Mouse (Mus musculus): ENCODE measurements at regions not wholly inside any gene's neighbourhood (a gene's known extent, or its start where the extent isn't known, plus 50 kb on each side); places are given as distances from the start of the nearest gene placed in this dataset.
A peak's percentile ranks its signal among the peaks of the same experiment; 100 is the strongest.

- no peak overlapping the region for H3K9ac ChIP-seq (ENCODE audit: insufficient read depth, low read depth, low read length, poor library complexity, severe bottlenecking)
- in situ Hi-C loops (cut with MboI; ENCODE audit: low sequenced_read_pairs in 2 of 2, unreplicated experiment in 2 of 2): no loop called here
Observed at GRCm38 (mm10) chr10:96267603-96268002, 131.2 kb downstream of the Gm5426 start.

GRCm38 (mm10) chr10:96273607-96274365, 137.4 kb downstream of the Gm5426 start:
- H3K36me3 ChIP-seq (ENCODE audit: control insufficient read depth, insufficient read depth, low read length, poor library complexity, severe bottlenecking): no peaks in the 10 kb centered on the region
- H3K4me3 ChIP-seq (ENCODE audit: insufficient read depth in 1 of 2, low read depth in 1 of 2, low read length in 2 of 2, poor library complexity in 1 of 2, severe bottlenecking in 1 of 2): no peak overlapping the region
- H3K4me1 ChIP-seq (ENCODE audit: control insufficient read depth in 2 of 2, insufficient read depth in 2 of 2, low read length in 2 of 2, poor library complexity in 1 of 2): peaks cover 0 to 2% of the 10 kb centered on the region in 2 experiments; a peak in 1 of 4 replicates
- H3K9ac ChIP-seq (ENCODE audit: insufficient read depth, low read depth, low read length, poor library complexity, severe bottlenecking): no peak overlapping the region
- no peak for DNase-seq (ENCODE audit: low read depth, low spot score)
- in situ Hi-C loops (cut with MboI; ENCODE audit: low sequenced_read_pairs in 2 of 2, unreplicated experiment in 2 of 2): no loop called here
- no peaks in the 10 kb centered on the region for H3K9me3 ChIP-seq (ENCODE audit: control insufficient read depth, insufficient read depth, low read depth, low read length)
- no peak overlapping the region for H3K27ac ChIP-seq (ENCODE audit: insufficient read depth, low read depth, low read length, poor library complexity, severe bottlenecking)
- TF ChIP-seq CHD2 (IDR thresholded peaks at IDR 0.05; ENCODE audit: low read depth, low read length) (no peak), MAFK (IDR thresholded peaks at IDR 0.05; ENCODE audit: insufficient read depth, low read depth, low read length) (no peak), ZC3H11A (IDR thresholded peaks at IDR 0.05; ENCODE audit: borderline replicate concordance, low read depth, low read length) (no peak), ZNF384 (IDR thresholded peaks at IDR 0.05; ENCODE audit: low read depth, low read length) (no peak), HCFC1 (IDR thresholded peaks at IDR 0.05; ENCODE audit: borderline replicate concordance, insufficient read depth, low read length) (no peak)

More at GRCm38 (mm10) chr10:96267603-96268002, 131.2 kb downstream of the Gm5426 start:
- no peaks in the 10 kb centered on the region for H3K9me3 ChIP-seq (ENCODE audit: control insufficient read depth, insufficient read depth, low read depth, low read length)
- H3K27ac ChIP-seq (ENCODE audit: insufficient read depth, low read depth, low read length, poor library complexity, severe bottlenecking): no peak overlapping the region
- no peak overlapping the region for H3K4me3 ChIP-seq (ENCODE audit: insufficient read depth in 1 of 2, low read depth in 1 of 2, low read length in 2 of 2, poor library complexity in 1 of 2, severe bottlenecking in 1 of 2)
- no peaks in the 10 kb centered on the region for H3K36me3 ChIP-seq (ENCODE audit: control insufficient read depth, insufficient read depth, low read length, poor library complexity, severe bottlenecking)
- no peaks in the 10 kb centered on the region for H3K4me1 ChIP-seq (ENCODE audit: control insufficient read depth in 2 of 2, insufficient read depth in 2 of 2, low read length in 2 of 2, poor library complexity in 1 of 2)
- DNase-seq (ENCODE audit: low read depth, low spot score): no peak
- TF ChIP-seq HCFC1 (IDR thresholded peaks at IDR 0.05; ENCODE audit: borderline replicate concordance, insufficient read depth, low read length): no peak

- Histone ChIP-seq H3K4me3 (ENCODE audit: insufficient read depth in 1 of 2, low read depth in 1 of 2, low read length in 2 of 2, poor library complexity in 1 of 2, severe bottlenecking in 1 of 2) (no peak overlapping the region), H3K9ac (ENCODE audit: insufficient read depth, low read depth, low read length, poor library complexity, severe bottlenecking) (no peak overlapping the region), H3K4me1 (ENCODE audit: control insufficient read depth in 2 of 2, insufficient read depth in 2 of 2, low read length in 2 of 2, poor library complexity in 1 of 2) (peaks cover 0 to 2% of the 10 kb centered on the region in 2 experiments; a peak in 1 of 4 replicates), H3K27ac (ENCODE audit: insufficient read depth, low read depth, low read length, poor library complexity, severe bottlenecking) (no peak overlapping the region), H3K36me3 (ENCODE audit: control insufficient read depth, insufficient read depth, low read length, poor library complexity, severe bottlenecking) (no peaks in the 10 kb centered on the region), H3K9me3 (ENCODE audit: control insufficient read depth, insufficient read depth, low read depth, low read length) (no peaks in the 10 kb centered on the region)
- TF ChIP-seq ZNF384 (IDR thresholded peaks at IDR 0.05; ENCODE audit: low read depth, low read length) (no peak), CHD2 (IDR thresholded peaks at IDR 0.05; ENCODE audit: low read depth, low read length) (no peak), ZC3H11A (IDR thresholded peaks at IDR 0.05; ENCODE audit: borderline replicate concordance, low read depth, low read length) (no peak), HCFC1 (IDR thresholded peaks at IDR 0.05; ENCODE audit: borderline replicate concordance, insufficient read depth, low read length) (no peak), MAFK (IDR thresholded peaks at IDR 0.05; ENCODE audit: insufficient read depth, low read depth, low read length) (no peak)
- no peak for DNase-seq (ENCODE audit: low read depth, low spot score)
- in situ Hi-C loops (cut with MboI; ENCODE audit: low sequenced_read_pairs in 2 of 2, unreplicated experiment in 2 of 2): no loop called here
Observed at GRCm38 (mm10) chr10:96280149-96280548, 143.7 kb downstream of the Gm5426 start.

- peak; percentile 33 for DNase-seq (ENCODE audit: low read depth, low spot score)
- no peak overlapping the region for H3K4me3 ChIP-seq (ENCODE audit: insufficient read depth in 1 of 2, low read depth in 1 of 2, low read length in 2 of 2, poor library complexity in 1 of 2, severe bottlenecking in 1 of 2)
- no peak overlapping the region for H3K27ac ChIP-seq (ENCODE audit: insufficient read depth, low read depth, low read length, poor library complexity, severe bottlenecking)
- in situ Hi-C loops (cut with MboI; ENCODE audit: low sequenced_read_pairs in 2 of 2, unreplicated experiment in 2 of 2): no loop called here
- TF ChIP-seq ZNF384 (IDR thresholded peaks at IDR 0.05; ENCODE audit: low read depth, low read length): no peak
- no peak for TF ChIP-seq ZC3H11A (IDR thresholded peaks at IDR 0.05; ENCODE audit: borderline replicate concordance, low read depth, low read length)
- H3K9me3 ChIP-seq (ENCODE audit: control insufficient read depth, insufficient read depth, low read depth, low read length): no peaks in the 10 kb centered on the region
- peaks cover 0 to 2% of the 10 kb centered on the region in 2 experiments; a peak in 1 of 4 replicates for H3K4me1 ChIP-seq (ENCODE audit: control insufficient read depth in 2 of 2, insufficient read depth in 2 of 2, low read length in 2 of 2, poor library complexity in 1 of 2)
- H3K9ac ChIP-seq (ENCODE audit: insufficient read depth, low read depth, low read length, poor library complexity, severe bottlenecking): no peak overlapping the region
- H3K36me3 ChIP-seq (ENCODE audit: control insufficient read depth, insufficient read depth, low read length, poor library complexity, severe bottlenecking): no peaks in the 10 kb centered on the region
Observed at GRCm38 (mm10) chr10:96285407-96286093, 149.1 kb downstream of the Gm5426 start.

All from ES-E14 (cell line).